Mouse (Mus musculus) intestine, embryonic 16.5 days (tissue): ENCODE data around the gene Jakmip3. TPM values are rescaled to one million over a fixed set of nuclear protein-coding genes. Genes with fewer than 3 reads are reported as not detected.
A peak's percentile ranks its signal among the peaks of the same experiment; 100 is the strongest.

Experiments used
- ATAC-seq: fragments of 200-750 bp; cut with Nextera tagmentation; 2 replicates; pipeline ENCODE4 v1.8.0; 2017; ENCODE audit warnings: moderate TSS enrichment, moderate library complexity
- H3K27ac ChIP-seq: fragments of 300-500 bp; sonication (generic); 2 replicates; pipeline ENCODE4 v1.5.1; 2014; ENCODE audit warnings: mild to moderate bottlenecking, low read length
- H3K27me3 ChIP-seq: fragments of 300-500 bp; sonication (generic); replicated peaks from 2 replicates; pipeline ENCODE4 v1.6.1; 2014; ENCODE audit warnings: low read length, control low read depth, mixed read lengths; ENCODE audit not compliant: control insufficient read depth, insufficient read depth
- H3K36me3 ChIP-seq: fragments of 300-500 bp; sonication (generic); 2 replicates; pipeline ENCODE4 v1.6.1; 2014; ENCODE audit warnings: low read length, control low read depth; ENCODE audit not compliant: control insufficient read depth, insufficient read depth
- H3K4me1 ChIP-seq: fragments of 300-500 bp; sonication (generic); 2 replicates; pipeline ENCODE4 v1.6.1; 2014; ENCODE audit warnings: low read length, control low read depth, mixed read lengths; ENCODE audit not compliant: control insufficient read depth, insufficient read depth
- H3K4me2 ChIP-seq: fragments of 300-500 bp; sonication (generic); 2 replicates; pipeline ENCODE4 v1.6.1; 2014; ENCODE audit warnings: low read depth, low read length, control low read depth
- H3K4me3 ChIP-seq: fragments of 300-500 bp; sonication (generic); 2 replicates; pipeline ENCODE4 v1.5.1; 2014; ENCODE audit warnings: mild to moderate bottlenecking, low read length
- H3K9ac ChIP-seq: fragments of 300-500 bp; sonication (generic); 2 replicates; pipeline ENCODE4 v1.6.1; 2014; ENCODE audit warnings: low read depth, low read length
- H3K9me3 ChIP-seq: fragments of 300-500 bp; sonication (generic); 2 replicates; pipeline ENCODE4 v1.6.1; 2016; ENCODE audit warnings: low read length, control low read depth; ENCODE audit not compliant: control insufficient read depth
- WGBS: fragments of 180-500 bp; shearing (Covaris S2); extraction: QIAGEN DNeasy Blood & Tissue Kit; methylation state at CpG from one replicate; pipeline ENCODE4 v1.1.7; 2014; 5-methylcytosine and 5-hydroxymethylcytosine counted together
- polyA plus RNA-seq: library from polyadenylated mRNA; unstranded; fragments of >200 nt; fragmentation: Nextera tagmentation; extraction: Ambion mirVana; gene quantifications from 2 replicates; pipeline ENCODE4 v1.2.1, GENCODE M21; 2015

The Jakmip3 gene
- polyA plus RNA-seq, 1 experiment from 2014 or later = 0.10 TPM

DNA sequence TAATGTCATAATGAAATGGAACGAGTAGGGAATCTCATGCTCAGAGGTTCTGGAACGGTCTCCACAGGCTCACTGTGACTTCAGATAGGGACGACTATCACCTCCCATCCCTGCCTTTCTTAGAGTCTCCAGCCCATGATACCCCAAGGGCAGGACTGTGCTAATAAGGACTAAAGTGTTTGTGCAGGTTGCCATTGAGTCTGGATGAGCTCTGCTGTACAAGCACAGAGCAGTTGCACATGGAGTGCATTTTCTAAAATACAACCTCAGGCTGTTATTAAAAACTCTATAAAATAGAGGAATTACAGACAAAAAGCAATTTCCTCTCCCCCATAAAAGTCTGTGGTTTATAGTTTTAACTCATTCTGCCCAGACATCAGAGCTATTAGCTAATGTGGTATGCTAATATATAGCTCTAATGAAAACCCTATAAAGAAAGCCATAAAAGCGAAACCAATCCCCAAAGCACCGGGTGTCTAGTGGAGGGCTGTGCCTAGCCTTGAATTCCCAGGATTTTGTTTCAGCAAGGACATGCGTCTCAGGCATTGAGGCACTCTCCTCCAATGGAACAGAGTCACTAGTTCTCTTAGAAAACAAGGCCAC lies 72.3 kb downstream of the Jakmip3 start:
- H3K36me3 ChIP-seq = no peaks in the 10 kb centered on the region
- no peaks in the 10 kb centered on the region for H3K4me1 ChIP-seq
- H3K9me3 ChIP-seq = no peaks in the 10 kb centered on the region
- no peak overlapping the region for H3K9ac ChIP-seq
- no peak for ATAC-seq
- H3K4me2 ChIP-seq = no peak overlapping the region
- no peak overlapping the region for H3K27ac ChIP-seq
- H3K27me3 ChIP-seq = no peaks in the 10 kb centered on the region
- 67% methylated on average over 6 of the region's 6 CpGs for WGBS
- H3K4me3 ChIP-seq = no peak overlapping the region

DNA sequence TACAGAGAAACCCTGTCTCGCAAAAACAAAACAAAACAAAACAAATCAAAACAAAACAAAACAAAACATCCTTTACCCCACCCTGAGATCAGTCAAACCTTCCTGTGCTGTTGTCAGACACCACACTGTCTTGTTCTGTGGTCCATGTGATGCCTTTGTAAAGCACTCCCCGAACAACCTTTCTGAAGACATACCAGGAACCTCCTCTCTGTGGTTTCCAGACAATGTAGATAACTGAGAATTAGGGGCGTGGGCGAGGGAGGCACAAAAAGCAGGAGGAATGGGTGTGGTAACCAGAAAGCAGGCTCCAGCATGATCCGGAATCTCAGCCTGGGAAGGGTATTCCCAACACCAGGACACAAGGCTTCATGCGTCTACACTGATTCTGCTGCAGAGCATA lies 74.6 kb downstream of the Jakmip3 start:
- Histone ChIP-seq H3K9me3 (no peaks in the 10 kb centered on the region), H3K36me3 (no peaks in the 10 kb centered on the region), H3K4me1 (no peaks in the 10 kb centered on the region), H3K4me2 (no peak overlapping the region), H3K27me3 (no peaks in the 10 kb centered on the region), H3K27ac (no peak overlapping the region), H3K9ac (no peak overlapping the region), H3K4me3 (no peak overlapping the region)
- ATAC-seq = no peak
- WGBS = 75% methylated on average over 6 of the region's 6 CpGs

DNA sequence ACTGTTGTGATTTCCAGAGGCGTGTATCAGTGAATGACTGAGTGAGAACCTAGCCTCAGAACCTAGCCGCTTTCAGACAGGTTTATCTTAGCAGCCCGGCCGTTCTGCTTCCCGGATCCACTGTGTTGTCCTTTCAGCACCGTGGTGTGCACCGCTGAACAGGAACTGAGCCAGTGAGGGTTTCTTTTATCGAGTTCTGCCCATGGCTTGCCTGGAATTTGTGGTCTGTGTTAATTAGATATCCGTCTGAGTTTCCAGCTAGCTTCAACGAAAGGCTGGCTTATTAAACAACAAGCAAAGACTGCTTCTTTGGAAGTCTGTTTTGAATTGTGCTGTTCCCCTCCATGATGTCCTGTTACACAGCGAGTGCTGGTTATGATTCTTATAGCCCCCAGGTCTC lies 75.8 kb downstream of the Jakmip3 start:
- 62% methylated on average over 11 of the region's 11 CpGs for WGBS
- H3K4me1 ChIP-seq = no peaks in the 10 kb centered on the region
- no peak overlapping the region for H3K9ac ChIP-seq
- no peak for ATAC-seq
- no peaks in the 10 kb centered on the region for H3K27me3 ChIP-seq
- no peaks in the 10 kb centered on the region for H3K9me3 ChIP-seq
- no peak overlapping the region for H3K4me3 ChIP-seq
- no peak overlapping the region for H3K27ac ChIP-seq
- no peaks in the 10 kb centered on the region for H3K36me3 ChIP-seq
- no peak overlapping the region for H3K4me2 ChIP-seq

DNA sequence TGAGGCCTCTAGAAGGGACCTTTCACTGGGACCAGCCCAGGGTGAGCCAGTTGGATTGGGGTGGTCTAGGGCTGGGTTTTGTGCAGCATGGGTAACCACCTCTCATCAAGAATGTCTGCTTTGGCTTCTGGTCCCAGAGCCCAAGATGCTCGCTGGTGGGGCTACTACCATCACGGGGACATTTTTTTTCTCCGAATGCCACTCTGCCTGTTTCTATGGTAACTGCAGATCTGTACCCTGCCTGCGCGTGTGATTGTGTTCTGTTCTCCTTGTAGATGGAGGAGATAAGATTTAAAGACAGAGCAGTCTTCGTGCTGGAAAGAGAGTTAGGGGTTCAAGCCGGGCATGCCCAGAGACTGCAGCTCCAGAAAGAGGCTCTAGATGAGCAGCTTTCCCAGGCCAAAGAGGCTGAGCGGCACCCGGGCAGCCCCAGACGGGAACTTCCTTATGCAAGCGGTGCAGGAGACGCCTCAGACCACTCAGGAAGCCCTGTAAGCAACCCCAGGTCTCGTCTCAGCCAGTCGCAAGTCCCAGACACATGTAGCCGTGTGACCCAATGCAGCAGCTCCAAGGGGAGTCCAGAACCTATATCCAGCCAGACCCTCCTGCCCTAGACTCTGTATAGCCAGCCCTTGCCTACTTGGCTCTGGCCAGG lies 76.8 kb downstream of the Jakmip3 start:
- H3K4me3 ChIP-seq = no peak overlapping the region
- no peak overlapping the region for H3K27ac ChIP-seq
- no peaks in the 10 kb centered on the region for H3K4me1 ChIP-seq
- no peak overlapping the region for H3K9ac ChIP-seq
- H3K36me3 ChIP-seq = no peaks in the 10 kb centered on the region
- no peak overlapping the region for H3K4me2 ChIP-seq
- WGBS = 62% methylated on average over 15 of the region's 15 CpGs
- no peaks in the 10 kb centered on the region for H3K27me3 ChIP-seq
- no peaks in the 10 kb centered on the region for H3K9me3 ChIP-seq
- ATAC-seq = no peak

DNA sequence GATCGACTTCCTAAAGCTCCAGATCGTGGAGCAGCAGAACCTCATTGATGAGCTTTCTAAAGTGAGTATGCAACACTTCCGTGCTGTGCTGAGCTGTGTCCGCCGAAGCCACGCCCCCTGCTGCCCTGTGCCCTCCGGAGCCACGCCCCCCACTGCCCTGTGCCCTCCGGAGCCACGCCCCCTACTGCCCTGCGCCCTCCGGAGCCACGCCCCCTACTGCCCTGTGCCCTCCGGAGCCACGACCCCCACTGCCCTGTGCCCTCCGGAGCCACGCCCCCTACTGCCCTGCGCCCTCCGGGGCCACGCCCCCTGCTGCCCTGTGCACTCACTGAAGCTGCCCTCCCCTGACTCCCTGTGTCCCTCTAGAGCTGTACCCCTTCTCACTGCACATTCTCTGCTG lies 80.4 kb downstream of the Jakmip3 start:
- Histone ChIP-seq H3K9me3 (no peaks in the 10 kb centered on the region), H3K27ac (no peak overlapping the region), H3K9ac (no peak overlapping the region), H3K36me3 (no peaks in the 10 kb centered on the region), H3K4me3 (peak overlapping the region; percentile 26), H3K4me1 (no peaks in the 10 kb centered on the region), H3K4me2 (peak overlapping the region; percentile 37), H3K27me3 (no peaks in the 10 kb centered on the region)
- peak; percentile 65; the same call in 1 of the 2 replicates for ATAC-seq
- WGBS = 10% methylated on average over 20 of the region's 20 CpGs

DNA sequence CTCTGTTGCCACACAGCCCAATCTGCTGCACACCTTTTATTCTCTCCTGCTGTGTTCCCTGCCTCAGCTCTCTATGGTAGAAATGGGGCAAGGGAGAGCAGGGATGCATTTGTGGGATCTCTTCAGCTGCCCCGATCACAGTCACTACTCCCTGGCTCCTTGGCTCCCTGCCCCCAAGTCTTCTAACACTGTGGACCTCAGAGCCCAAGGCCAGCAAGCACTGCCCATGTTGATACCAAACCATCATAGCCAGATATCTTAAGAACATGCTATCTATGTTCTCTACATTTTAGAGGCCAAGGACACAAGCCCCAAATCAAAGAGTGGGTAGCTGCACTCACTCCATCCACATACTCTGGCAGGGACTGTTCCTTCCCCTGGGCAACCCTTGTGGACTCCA lies 80.8 kb downstream of the Jakmip3 start:
- no peak overlapping the region for H3K9ac ChIP-seq
- H3K4me3 ChIP-seq = no peak overlapping the region
- H3K27ac ChIP-seq = no peak overlapping the region
- no peaks in the 10 kb centered on the region for H3K4me1 ChIP-seq
- no peaks in the 10 kb centered on the region for H3K36me3 ChIP-seq
- no peak for ATAC-seq
- WGBS = 60% methylated on average over 1 of the region's 1 CpGs
- H3K27me3 ChIP-seq = no peaks in the 10 kb centered on the region
- no peak overlapping the region for H3K4me2 ChIP-seq
- no peaks in the 10 kb centered on the region for H3K9me3 ChIP-seq

DNA sequence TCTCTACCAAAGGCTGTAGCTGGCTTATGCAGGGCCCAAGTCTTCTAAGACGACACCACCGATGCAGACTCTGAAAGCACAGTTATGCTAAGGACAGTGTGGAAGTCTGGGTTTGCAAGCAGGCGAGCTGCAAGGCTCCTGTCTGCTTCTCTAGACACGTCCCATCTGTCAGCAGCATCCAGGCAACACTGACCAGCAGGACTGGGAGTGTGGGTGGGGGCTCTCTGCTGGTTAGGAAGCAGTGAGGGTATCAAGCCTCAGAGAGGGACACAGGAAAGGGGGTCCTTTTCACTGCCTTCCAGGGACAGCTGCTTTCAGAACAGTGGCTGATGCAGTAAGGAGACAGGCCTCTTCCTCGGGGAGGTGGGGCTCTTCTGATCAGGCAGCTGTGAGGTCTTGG lies 86.6 kb downstream of the Jakmip3 start:
- no peak for ATAC-seq
- Histone ChIP-seq H3K27me3 (no peaks in the 10 kb centered on the region), H3K9me3 (no peaks in the 10 kb centered on the region), H3K4me1 (no peaks in the 10 kb centered on the region), H3K4me2 (no peak overlapping the region), H3K36me3 (no peaks in the 10 kb centered on the region), H3K9ac (no peak overlapping the region), H3K4me3 (no peak overlapping the region), H3K27ac (no peak overlapping the region)
- 46% methylated on average over 5 of the region's 5 CpGs for WGBS

DNA sequence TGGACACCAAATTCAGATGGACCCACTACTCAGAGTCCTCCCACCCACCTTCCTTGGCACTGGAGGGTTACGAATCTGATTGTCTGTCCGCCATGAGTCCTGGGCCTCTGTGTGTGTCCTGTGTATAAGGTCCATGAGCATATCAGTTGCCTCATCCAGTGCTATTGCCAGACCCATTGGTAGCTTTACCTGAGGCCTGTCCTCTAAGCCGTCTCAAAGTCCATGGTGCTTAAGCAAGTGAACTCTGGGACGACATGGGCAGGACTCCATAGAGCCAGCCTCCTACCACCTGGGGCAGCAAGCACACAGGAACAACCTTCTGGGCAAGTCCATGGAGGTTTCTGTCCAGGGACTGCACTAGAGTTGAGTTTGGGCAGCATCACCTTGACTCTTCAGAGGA lies 90.7 kb downstream of the Jakmip3 start:
- no peak overlapping the region for H3K9ac ChIP-seq
- H3K4me2 ChIP-seq = no peak overlapping the region
- ATAC-seq = peak; percentile 79
- H3K27ac ChIP-seq = no peak overlapping the region
- no peaks in the 10 kb centered on the region for H3K9me3 ChIP-seq
- WGBS = 85% methylated on average over 4 of the region's 4 CpGs
- H3K36me3 ChIP-seq = no peaks in the 10 kb centered on the region
- H3K27me3 ChIP-seq = no peaks in the 10 kb centered on the region
- H3K4me3 ChIP-seq = no peak overlapping the region
- H3K4me1 ChIP-seq = no peaks in the 10 kb centered on the region

DNA sequence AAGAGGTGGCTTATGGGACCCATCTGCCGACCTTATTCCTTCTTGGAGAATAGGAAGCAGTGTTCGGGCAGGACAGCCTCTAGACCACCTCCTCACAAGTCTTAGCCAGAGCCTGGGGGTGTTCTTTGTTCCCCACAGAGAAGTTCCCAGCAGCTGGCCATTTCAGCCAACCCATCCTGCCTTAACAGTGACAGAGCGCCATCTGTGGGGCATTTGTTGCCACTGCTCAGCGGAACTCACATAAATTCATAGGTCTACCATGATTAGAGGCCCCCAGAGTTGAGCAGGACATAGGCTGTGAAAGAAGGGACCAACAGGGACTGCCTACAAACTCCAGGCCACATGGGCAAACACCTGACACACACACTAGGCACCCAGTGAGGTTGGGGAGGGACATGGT lies 122.9 kb downstream of the Jakmip3 start:
- no peaks in the 10 kb centered on the region for H3K9me3 ChIP-seq
- H3K4me1 ChIP-seq = no peaks in the 10 kb centered on the region
- H3K9ac ChIP-seq = no peak overlapping the region
- 49% methylated on average over 4 of the region's 4 CpGs for WGBS
- no peak for ATAC-seq
- no peaks in the 10 kb centered on the region for H3K36me3 ChIP-seq
- no peaks in the 10 kb centered on the region for H3K27me3 ChIP-seq
- no peak overlapping the region for H3K4me3 ChIP-seq
- no peak overlapping the region for H3K4me2 ChIP-seq
- no peak overlapping the region for H3K27ac ChIP-seq

DNA sequence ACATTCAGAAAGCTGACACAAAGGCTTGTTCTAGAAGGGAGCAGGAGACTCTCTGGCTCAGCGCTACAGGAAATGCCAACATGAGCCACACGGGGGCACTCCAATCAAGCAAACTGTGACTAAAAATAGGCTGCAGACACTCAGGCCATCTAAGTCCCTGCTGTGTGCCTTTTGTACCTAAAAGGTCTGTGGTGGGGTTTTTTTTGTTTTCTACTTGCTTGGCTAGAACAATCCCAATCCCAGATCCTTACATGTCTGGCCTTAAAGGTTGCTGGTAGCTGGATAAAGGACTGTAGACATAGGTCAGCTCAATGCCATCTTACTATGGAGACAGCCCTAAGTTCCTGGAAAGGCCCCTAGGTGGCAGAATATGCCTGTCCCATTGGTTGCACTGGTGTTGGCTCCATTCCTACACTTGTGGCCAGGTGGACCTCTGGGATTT lies 127.7 kb downstream of the Jakmip3 start:
- no peaks in the 10 kb centered on the region for H3K4me1 ChIP-seq
- 0% methylated on average over 2 of the region's 2 CpGs for WGBS
- no peak overlapping the region for H3K27ac ChIP-seq
- H3K9me3 ChIP-seq = no peaks in the 10 kb centered on the region
- H3K27me3 ChIP-seq = no peaks in the 10 kb centered on the region
- no peak overlapping the region for H3K4me2 ChIP-seq
- H3K9ac ChIP-seq = no peak overlapping the region
- no peaks in the 10 kb centered on the region for H3K36me3 ChIP-seq
- no peak overlapping the region for H3K4me3 ChIP-seq
- peak; percentile 52; the same call in 1 of the 2 replicates for ATAC-seq
